Mouse (Mus musculus) B cell, adult 67 days (primary cell): Measurements from ENCODE around the gene Ap3s2. TPM values are rescaled to one million over a fixed set of nuclear protein-coding genes. Genes with fewer than 3 reads are reported as not detected.

ENCODE experiments used
- total RNA-seq, 2 experiments: library from RNA; stranded (reverse); gene quantifications; 4 replicates each; pipeline ENCODE4 v1.2.4; 2023

Gene Ap3s2
- 10 to 100 TPM; 17.2 to 18.5 TPM for total RNA-seq

GRCm38 (mm10) chr7:79920344-79920983 lies at the start of gene Ap3s2:
TSS of gene Ap3s2 (minus strand) at chr7:79920649.

GRCm38 (mm10) chr7:79934862-79935510 lies 14.5 kb upstream of the Ap3s2 start, which contains the start of gene Arpin:
TSS of gene Arpin (minus strand) at chr7:79935359.

DNA sequence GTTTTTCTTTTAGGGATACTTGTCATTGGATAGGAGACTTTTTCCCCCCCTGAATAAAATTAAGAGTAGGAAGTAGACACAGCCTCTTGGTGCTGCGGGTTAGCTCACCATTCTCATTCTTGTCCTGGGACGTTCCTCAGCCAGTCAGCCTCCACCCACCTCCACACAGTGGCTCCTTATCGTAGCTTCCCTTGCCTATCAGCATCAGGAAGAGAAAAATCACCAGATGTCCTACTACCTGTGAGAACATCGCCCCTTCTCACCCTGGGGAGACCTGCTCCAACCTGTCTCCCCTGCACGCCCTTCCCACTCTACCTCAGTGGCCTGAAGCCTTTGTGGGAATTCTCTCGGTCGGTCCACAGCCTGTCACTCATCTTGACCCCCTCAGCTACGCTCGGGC lies 59.6 kb downstream of the Ap3s2 start, which contains the start of gene Anpep:
Anpep (minus strand) TSS at position 249 of the 400 bp plus-strand sequence.

Other genes starting within 250 kb of the Ap3s2 start
- under 1 TPM in 1 of 2 experiments, not detected in 1; 0.23 TPM for gene Kif7, start 204.9 kb downstream of the Ap3s2 start, total RNA-seq
- gene Plin1, start 187.7 kb downstream of the Ap3s2 start, total RNA-seq: not detected
- gene Pex11a, start 177.5 kb downstream of the Ap3s2 start, total RNA-seq: under 1 TPM; 0.38 to 0.42 TPM
- not detected for gene Wdr93, start 177.5 kb downstream of the Ap3s2 start, total RNA-seq
- gene Mesp1, start 126.9 kb downstream of the Ap3s2 start, total RNA-seq: not detected
- under 1 TPM in 1 of 2 experiments, not detected in 1; 0.26 TPM for gene Mesp2, start 109.9 kb downstream of the Ap3s2 start, total RNA-seq
- gene Anpep, start 59.6 kb downstream of the Ap3s2 start, total RNA-seq: under 1 TPM in 1 of 2 experiments, not detected in 1; 0.52 TPM
- gene Arpin, start 14.7 kb upstream of the Ap3s2 start, total RNA-seq: not detected
- gene Zfp710, start 104.2 kb upstream of the Ap3s2 start, total RNA-seq: 10 to 100 TPM; 63.2 to 81.5 TPM
- gene Idh2, start 194.7 kb upstream of the Ap3s2 start, total RNA-seq: 10 to 100 TPM; 32.8 to 34.5 TPM